Mouse (Mus musculus) erythroblast, embryonic 14.5 days (primary cell): ENCODE results near the gene Gm10591.
"Not testable (repeated sequence)": the region's sequence is repeated elsewhere in the genome, so short reads cannot be mapped to it uniquely, and the experiment has no call there.

Source experiments
- GATA1 ChIP-seq: IDR thresholded peaks from 2 replicates; pipeline ENCODE4 v1.6.1; 2012; ENCODE audit warnings: low read length, inconsistent platforms, mixed read lengths
- TAL1 ChIP-seq: IDR thresholded peaks from 3 replicates; pipeline ENCODE4 v1.6.1; 2012; ENCODE audit warnings: low read length, inconsistent platforms, mixed read lengths

DNA sequence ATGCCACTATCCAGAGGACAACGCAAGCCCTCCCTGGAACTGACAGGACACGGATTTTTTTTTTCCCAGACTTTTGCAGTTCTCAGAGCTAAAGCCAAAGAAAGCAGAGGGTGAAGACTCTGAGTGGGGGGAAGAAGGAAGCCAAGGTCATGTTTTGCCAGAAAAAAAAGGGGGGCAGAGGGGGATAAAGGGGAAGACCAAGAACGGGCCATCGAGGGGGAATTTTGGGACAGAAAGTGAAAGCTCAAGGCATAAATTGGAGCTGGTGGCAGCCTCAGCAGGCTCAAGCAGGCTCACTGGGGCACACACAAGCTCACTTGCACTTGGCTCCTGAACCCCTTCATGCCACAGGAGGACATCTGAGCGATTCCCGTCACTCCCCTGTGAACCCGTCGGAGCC, 17.4 kb downstream of the Gm10591 start, which contains the start of gene Gm2564:
- TF ChIP-seq GATA1, TAL1: not testable (repeated sequence)
